Mouse (Mus musculus): Measurements from ENCODE around the gene Upk3b. TPM values are rescaled to one million over a fixed set of nuclear protein-coding genes. Genes with fewer than 3 reads are reported as not detected.

The Upk3b gene
- polyA plus RNA-seq, 1 experiment, result 62.7 TPM

GRCm38 (mm10) chr5:136002751-136003151, 35.5 kb upstream of the Upk3b start:
- TF ChIP-seq POLR2A (IDR thresholded peaks at IDR 0.05; ENCODE audit: borderline replicate concordance, extremely low read depth, low read depth, low read length), result no peak
- no peak for TF ChIP-seq CTCF (IDR thresholded peaks at IDR 0.05; ENCODE audit: insufficient read depth, low read length)
- WGBS, result 40% methylated on average over 3 of the region's 3 CpGs
- no peak overlapping the region for H3K4me3 ChIP-seq (replicated peaks; ENCODE audit: extremely low read depth, low read depth, low read length)
- DNase-seq, result no peak
- peaks cover 5% of the 10 kb centered on the region; the same call in 1 of the 2 replicates for H3K4me1 ChIP-seq (ENCODE audit: control insufficient read depth, insufficient read depth, low read length)

DNA sequence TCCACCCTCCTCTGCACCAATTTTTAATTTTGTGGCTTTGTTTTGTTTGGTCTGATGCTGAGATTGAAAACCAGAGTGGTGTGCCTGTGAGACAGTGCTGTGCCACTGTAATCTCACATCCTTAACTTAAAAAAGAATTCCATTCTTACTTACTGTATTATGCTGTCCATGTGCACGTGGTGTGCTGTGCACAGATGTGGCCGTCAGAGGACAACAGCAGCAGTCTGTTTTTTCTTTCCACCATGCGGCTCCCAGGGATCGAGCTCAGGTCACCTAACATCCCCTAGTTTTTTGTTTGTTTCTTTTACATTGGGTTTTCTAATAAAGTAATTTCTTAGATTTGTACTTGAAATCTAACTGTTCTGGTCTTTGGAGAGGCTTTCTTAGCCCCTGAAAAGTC, 33.8 kb upstream of the Upk3b start:
- no peak for DNase-seq
- peaks cover 6% of the 10 kb centered on the region; the same call in 1 of the 2 replicates for H3K4me1 ChIP-seq (ENCODE audit: control insufficient read depth, insufficient read depth, low read length)
- H3K4me3 ChIP-seq (replicated peaks; ENCODE audit: extremely low read depth, low read depth, low read length), result no peak overlapping the region
- WGBS, result 83% methylated on average over 4 of the region's 4 CpGs
- no peak for TF ChIP-seq POLR2A (IDR thresholded peaks at IDR 0.05; ENCODE audit: borderline replicate concordance, extremely low read depth, low read depth, low read length)
- TF ChIP-seq CTCF (IDR thresholded peaks at IDR 0.05; ENCODE audit: insufficient read depth, low read length), result no peak

GRCm38 (mm10) chr5:136007745-136008144, 30.6 kb upstream of the Upk3b start:
- TF ChIP-seq POLR2A (IDR thresholded peaks at IDR 0.05; ENCODE audit: borderline replicate concordance, extremely low read depth, low read depth, low read length), result no peak
- TF ChIP-seq CTCF (IDR thresholded peaks at IDR 0.05; ENCODE audit: insufficient read depth, low read length), result no peak
- DNase-seq, result no peak
- Histone ChIP-seq H3K4me1 (ENCODE audit: control insufficient read depth, insufficient read depth, low read length) (peaks cover 5% of the 10 kb centered on the region; the same call in 1 of the 2 replicates), H3K4me3 (replicated peaks; ENCODE audit: extremely low read depth, low read depth, low read length) (no peak overlapping the region)
- WGBS, result 50% methylated on average over 7 of the region's 7 CpGs

DNA sequence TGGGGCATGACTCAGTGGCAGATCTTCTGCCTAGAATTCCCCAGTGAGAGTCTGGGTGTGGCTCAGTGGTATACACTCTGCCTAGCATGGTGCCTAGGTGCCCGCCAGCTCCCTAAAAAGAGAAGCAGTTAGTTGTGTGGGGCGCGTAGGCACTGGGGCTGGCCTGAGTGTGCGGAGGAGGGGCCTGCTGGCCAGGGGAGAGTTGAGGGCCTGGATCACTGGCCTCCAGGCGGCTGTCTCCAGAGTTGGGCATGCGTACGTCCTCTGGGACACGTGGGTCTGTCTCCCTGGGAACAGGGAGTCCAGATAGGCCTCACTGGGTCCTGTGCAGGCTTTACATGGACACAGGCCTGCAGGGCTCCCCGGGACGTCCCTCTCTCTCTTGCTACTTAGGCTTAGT, 23.4 kb upstream of the Upk3b start:
- DNase-seq, result no peak
- no peak overlapping the region for H3K4me3 ChIP-seq (replicated peaks; ENCODE audit: extremely low read depth, low read depth, low read length)
- WGBS, result 73% methylated on average over 10 of the region's 10 CpGs
- TF ChIP-seq CTCF (IDR thresholded peaks at IDR 0.05; ENCODE audit: insufficient read depth, low read length) (no peak), POLR2A (IDR thresholded peaks at IDR 0.05; ENCODE audit: borderline replicate concordance, extremely low read depth, low read depth, low read length) (no peak)
- H3K4me1 ChIP-seq (ENCODE audit: control insufficient read depth, insufficient read depth, low read length), result peaks cover 2% of the 10 kb centered on the region

DNA sequence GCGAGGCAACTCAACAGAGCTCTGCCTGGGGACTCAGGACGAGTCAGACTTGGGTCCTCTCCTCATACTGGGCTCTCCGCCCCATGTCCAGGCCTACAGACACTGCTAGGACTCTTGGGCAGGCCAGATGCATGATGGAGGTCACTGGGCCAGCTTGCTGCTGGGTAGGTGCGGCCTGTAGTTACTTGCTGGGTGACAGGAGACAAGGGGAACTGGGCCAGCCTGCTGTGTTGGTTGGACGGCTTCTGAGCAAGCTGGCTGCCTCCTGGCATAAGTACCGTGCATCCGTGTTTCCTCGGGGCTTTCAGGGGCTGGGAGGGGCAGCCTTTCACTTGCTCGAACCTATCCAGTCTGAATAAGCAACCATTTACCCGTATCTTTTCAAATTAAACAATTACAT, 22.7 kb upstream of the Upk3b start:
- WGBS, result 68% methylated on average over 10 of the region's 10 CpGs
- DNase-seq, result no peak

DNA sequence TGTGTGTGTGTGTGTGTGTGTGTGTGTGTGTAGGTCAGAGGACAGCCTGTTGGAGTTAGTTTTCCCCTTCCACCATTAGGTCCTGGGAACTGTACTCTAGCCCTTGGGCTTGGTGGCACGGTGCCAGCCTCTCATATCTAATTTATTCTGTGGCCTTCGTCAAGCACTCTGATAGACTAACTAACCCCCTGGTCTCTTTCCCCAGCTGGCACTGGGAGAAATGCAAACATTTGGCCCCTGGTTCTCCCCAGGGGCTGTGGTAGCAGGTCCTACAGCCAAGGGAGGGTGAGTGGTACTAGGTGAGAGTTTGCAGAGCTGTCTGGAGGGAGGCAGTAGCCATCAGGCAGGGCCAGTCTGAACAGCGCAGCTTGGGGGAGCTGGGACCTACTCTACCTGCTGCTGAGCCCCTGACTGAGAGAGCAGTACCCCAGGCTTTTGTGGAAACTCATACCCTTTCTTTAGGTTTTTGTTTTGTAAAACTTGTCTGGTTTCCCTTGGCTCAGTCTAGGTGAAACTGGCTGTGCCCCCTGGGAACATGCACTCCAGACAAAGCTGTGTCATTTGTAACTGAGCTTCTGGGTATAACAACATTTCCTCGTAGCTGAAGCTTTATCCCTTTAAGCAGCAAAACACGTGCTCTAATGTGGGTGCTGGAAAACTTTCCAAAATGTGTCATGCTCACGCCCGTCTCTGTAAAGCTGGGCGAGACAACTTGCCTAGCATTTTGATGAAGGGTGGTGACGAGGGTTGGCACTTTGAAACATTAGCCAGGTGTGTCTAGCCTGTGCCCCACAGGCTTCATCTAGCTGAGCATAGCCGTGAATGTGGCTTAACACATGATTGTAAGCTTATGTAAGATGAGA, 22.1 kb upstream of the Upk3b start:
- TF ChIP-seq CTCF (IDR thresholded peaks at IDR 0.05; ENCODE audit: insufficient read depth, low read length) (no peak), POLR2A (IDR thresholded peaks at IDR 0.05; ENCODE audit: borderline replicate concordance, extremely low read depth, low read depth, low read length) (no peak)
- Histone ChIP-seq H3K4me3 (replicated peaks; ENCODE audit: extremely low read depth, low read depth, low read length) (no peak overlapping the region), H3K4me1 (ENCODE audit: control insufficient read depth, insufficient read depth, low read length) (peaks cover 2% of the 10 kb centered on the region)
- WGBS, result 63% methylated on average over 10 of the region's 10 CpGs
- DNase-seq, result no peak

More for the DNA sequence above, 22.7 kb upstream of the Upk3b start:
- no peak overlapping the region for H3K4me3 ChIP-seq (replicated peaks; ENCODE audit: extremely low read depth, low read depth, low read length)
- TF ChIP-seq CTCF (IDR thresholded peaks at IDR 0.05; ENCODE audit: insufficient read depth, low read length) (no peak), POLR2A (IDR thresholded peaks at IDR 0.05; ENCODE audit: borderline replicate concordance, extremely low read depth, low read depth, low read length) (no peak)
- peaks cover 2% of the 10 kb centered on the region for H3K4me1 ChIP-seq (ENCODE audit: control insufficient read depth, insufficient read depth, low read length)

- 70% methylated on average over 6 of the region's 6 CpGs for WGBS
- DNase-seq, result no peak
- H3K4me1 ChIP-seq (ENCODE audit: control insufficient read depth, insufficient read depth, low read length), result peaks cover 2% of the 10 kb centered on the region
- TF ChIP-seq POLR2A (IDR thresholded peaks at IDR 0.05; ENCODE audit: borderline replicate concordance, extremely low read depth, low read depth, low read length) (no peak), CTCF (IDR thresholded peaks at IDR 0.05; ENCODE audit: insufficient read depth, low read length) (no peak)
- no peak overlapping the region for H3K4me3 ChIP-seq (replicated peaks; ENCODE audit: extremely low read depth, low read depth, low read length)
Observed at GRCm38 (mm10) chr5:136017262-136017661, 21.0 kb upstream of the Upk3b start.

DNA sequence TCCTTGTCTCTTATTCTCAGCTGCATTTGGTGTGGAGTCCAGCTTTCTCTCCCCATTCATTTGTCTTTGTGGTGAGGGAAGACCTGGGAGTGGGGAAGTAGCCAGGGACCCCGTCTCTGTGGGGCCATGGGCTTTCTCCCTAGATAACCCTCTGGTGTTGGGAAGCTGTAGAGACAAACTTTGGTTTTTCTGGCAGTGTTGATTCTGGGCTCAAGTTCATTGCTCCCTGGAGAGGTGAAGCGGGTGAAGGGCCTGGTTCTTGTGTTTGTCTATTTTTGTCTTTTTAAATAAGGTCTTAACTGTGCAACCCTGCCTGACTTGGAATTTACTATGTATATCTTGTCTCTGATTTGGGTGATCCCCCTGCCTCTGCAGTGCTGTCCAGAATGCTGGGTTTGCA, 19.6 kb upstream of the Upk3b start:
- H3K4me3 ChIP-seq (replicated peaks; ENCODE audit: extremely low read depth, low read depth, low read length), result no peak overlapping the region
- WGBS, result 77% methylated on average over 2 of the region's 2 CpGs
- no peak for DNase-seq
- peaks cover 2% of the 10 kb centered on the region for H3K4me1 ChIP-seq (ENCODE audit: control insufficient read depth, insufficient read depth, low read length)
- no peak for TF ChIP-seq CTCF (IDR thresholded peaks at IDR 0.05; ENCODE audit: insufficient read depth, low read length)
- no peak for TF ChIP-seq POLR2A (IDR thresholded peaks at IDR 0.05; ENCODE audit: borderline replicate concordance, extremely low read depth, low read depth, low read length)

DNA sequence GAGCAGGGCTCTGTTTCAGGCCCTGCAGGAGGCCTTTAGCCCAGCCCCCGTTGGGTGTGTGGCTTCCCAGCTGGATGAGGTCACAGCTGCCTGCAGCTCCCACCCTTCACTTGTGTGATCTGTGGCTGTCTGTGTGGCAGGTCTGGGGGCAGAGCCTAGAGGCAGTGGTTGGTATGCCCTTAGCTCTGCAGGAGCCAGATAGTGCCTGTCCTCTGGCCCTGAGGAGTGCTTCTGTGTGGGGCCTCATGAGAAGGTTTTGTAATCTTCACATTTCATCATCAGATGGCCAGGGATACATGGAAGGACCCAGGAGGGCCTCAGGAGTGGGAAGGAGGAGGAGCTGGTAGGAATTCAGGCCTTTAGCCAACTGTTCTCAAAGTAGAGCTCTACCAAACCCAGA, 18.4 kb upstream of the Upk3b start:
- Histone ChIP-seq H3K4me3 (replicated peaks; ENCODE audit: extremely low read depth, low read depth, low read length) (no peak overlapping the region), H3K4me1 (ENCODE audit: control insufficient read depth, insufficient read depth, low read length) (peaks cover 2% of the 10 kb centered on the region)
- 31% methylated on average over 1 of the region's 1 CpGs for WGBS
- no peak for DNase-seq
- TF ChIP-seq CTCF (IDR thresholded peaks at IDR 0.05; ENCODE audit: insufficient read depth, low read length) (no peak), POLR2A (IDR thresholded peaks at IDR 0.05; ENCODE audit: borderline replicate concordance, extremely low read depth, low read depth, low read length) (no peak)

- no peak for DNase-seq
- H3K4me1 ChIP-seq (ENCODE audit: control insufficient read depth, insufficient read depth, low read length), result no peaks in the 10 kb centered on the region
- WGBS, result 70% methylated on average over 3 of the region's 3 CpGs
- TF ChIP-seq CTCF (IDR thresholded peaks at IDR 0.05; ENCODE audit: insufficient read depth, low read length) (no peak), POLR2A (IDR thresholded peaks at IDR 0.05; ENCODE audit: borderline replicate concordance, extremely low read depth, low read depth, low read length) (no peak)
- H3K4me3 ChIP-seq (replicated peaks; ENCODE audit: extremely low read depth, low read depth, low read length), result no peak overlapping the region
Observed at GRCm38 (mm10) chr5:136025712-136026111, 12.6 kb upstream of the Upk3b start.

Measured in lung, adult 2 months (tissue).